Mouse (Mus musculus): Measurements from ENCODE around the gene Baz2b. TPM values are rescaled to one million over a fixed set of nuclear protein-coding genes. Genes with fewer than 3 reads are reported as not detected.

Baz2b gene
- polyA plus RNA-seq, 1 experiment, result 17.1 TPM

GRCm38 (mm10) chr2:60173190-60173589, 36.4 kb downstream of the Baz2b start:
- Histone ChIP-seq H3K4me1 (peaks cover 20% of the 10 kb centered on the region), H3K9me3 (peaks cover 14% of the 10 kb centered on the region), H3K27me3 (replicated peaks) (no peaks in the 10 kb centered on the region), H3K4me3 (replicated peaks) (no peak overlapping the region), H3K36me3 (replicated peaks; ENCODE audit: low read length) (peaks cover 3% of the 10 kb centered on the region)
- TF ChIP-seq GATA1 (IDR thresholded peaks at IDR 0.05; ENCODE audit: borderline replicate concordance, low read length) (no peak), FLI1 (IDR thresholded peaks at IDR 0.05; ENCODE audit: low read length) (no peak)

DNA sequence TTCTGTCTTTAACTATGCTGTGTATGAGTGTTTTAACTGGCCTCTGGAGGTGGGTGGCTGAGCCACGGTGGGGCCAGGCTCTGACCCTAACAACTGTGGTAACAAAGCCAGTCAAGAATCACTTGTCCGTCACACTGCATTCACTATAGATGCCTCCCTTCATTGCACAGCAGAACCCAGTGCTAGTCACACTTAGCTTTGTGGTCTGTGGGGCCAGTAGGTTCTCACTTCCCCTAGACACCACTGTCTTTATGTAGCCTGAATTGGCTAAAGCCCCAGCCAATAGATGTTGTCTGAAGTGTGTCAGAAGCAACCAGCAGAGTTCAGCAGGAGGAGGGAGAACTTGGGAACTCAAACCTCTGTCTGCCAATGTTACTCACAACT, 37.1 kb downstream of the Baz2b start:
- TF ChIP-seq FLI1 (IDR thresholded peaks at IDR 0.05; ENCODE audit: low read length), result no peak
- TF ChIP-seq GATA1 (IDR thresholded peaks at IDR 0.05; ENCODE audit: borderline replicate concordance, low read length), result no peak
- Histone ChIP-seq H3K27me3 (replicated peaks) (no peaks in the 10 kb centered on the region), H3K4me1 (peaks cover 20% of the 10 kb centered on the region), H3K36me3 (replicated peaks; ENCODE audit: low read length) (peaks cover 3% of the 10 kb centered on the region), H3K4me3 (replicated peaks) (peak overlapping the region; percentile 54), H3K9me3 (peaks cover 14% of the 10 kb centered on the region)

DNA sequence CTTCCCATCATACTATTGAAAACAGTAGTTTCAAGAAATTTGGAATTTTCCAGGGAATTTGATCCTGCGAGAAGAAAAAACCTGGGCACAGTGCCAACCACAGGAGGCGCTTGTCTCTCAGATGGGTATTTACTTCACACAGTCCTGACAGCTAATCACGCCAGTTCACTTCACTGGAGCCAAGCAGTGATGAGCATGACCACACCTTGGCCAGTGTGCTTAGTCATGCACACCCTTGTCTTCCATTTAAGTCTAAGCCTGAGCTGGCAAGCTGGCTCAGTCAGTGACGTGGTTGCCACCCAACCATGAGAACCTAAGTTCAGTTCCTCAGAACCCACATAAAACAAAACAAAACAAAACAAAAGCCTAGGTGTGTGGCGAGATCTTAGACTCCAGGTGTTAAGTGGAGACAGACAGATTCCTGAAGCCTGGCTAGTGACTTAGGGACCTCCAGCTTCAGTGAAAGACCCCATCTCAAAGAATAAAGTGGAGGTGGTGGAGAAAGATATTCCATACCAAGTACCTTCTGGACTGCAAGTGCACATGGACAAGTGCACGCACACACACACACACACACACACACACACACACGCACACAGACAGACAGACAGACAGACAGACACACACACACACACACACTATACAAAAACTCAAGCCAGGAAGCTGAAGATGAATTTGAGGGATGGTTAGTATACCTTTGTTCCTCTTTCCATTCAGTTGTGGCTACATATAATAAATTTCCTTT, 37.7 kb downstream of the Baz2b start:
- Histone ChIP-seq H3K27me3 (replicated peaks) (no peaks in the 10 kb centered on the region), H3K4me1 (peaks cover 20% of the 10 kb centered on the region), H3K36me3 (replicated peaks; ENCODE audit: low read length) (peaks cover 3% of the 10 kb centered on the region), H3K9me3 (peaks cover 14% of the 10 kb centered on the region), H3K4me3 (replicated peaks) (peak overlapping the region; percentile 69)
- TF ChIP-seq GATA1 (IDR thresholded peaks at IDR 0.05; ENCODE audit: borderline replicate concordance, low read length) (no peak), FLI1 (IDR thresholded peaks at IDR 0.05; ENCODE audit: low read length) (no peak)

DNA sequence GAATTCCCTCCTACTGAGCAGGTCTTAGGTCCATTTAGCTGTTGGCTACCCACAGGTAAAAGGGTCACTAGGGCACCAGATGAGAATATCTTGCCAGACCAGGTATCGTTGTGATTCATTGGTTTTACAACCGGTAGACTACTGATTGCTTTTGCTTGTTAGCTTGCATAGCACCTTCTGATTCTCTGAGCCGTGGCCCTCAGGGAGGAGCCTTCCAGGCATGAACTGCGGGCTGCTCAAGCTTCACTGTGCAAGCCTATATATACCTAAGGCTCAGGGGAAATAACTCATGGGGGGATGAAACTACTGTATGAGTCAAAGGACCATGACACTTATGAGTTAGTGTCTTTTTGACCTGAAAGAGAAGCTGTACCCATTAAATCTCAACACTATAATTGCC, 42.8 kb downstream of the Baz2b start:
- TF ChIP-seq GATA1 (IDR thresholded peaks at IDR 0.05; ENCODE audit: borderline replicate concordance, low read length), result no peak
- no peak for TF ChIP-seq FLI1 (IDR thresholded peaks at IDR 0.05; ENCODE audit: low read length)
- peaks cover 6% of the 10 kb centered on the region for H3K9me3 ChIP-seq
- no peaks in the 10 kb centered on the region for H3K27me3 ChIP-seq (replicated peaks)
- peaks cover 10% of the 10 kb centered on the region for H3K4me1 ChIP-seq
- H3K36me3 ChIP-seq (replicated peaks; ENCODE audit: low read length), result peaks cover 3% of the 10 kb centered on the region
- H3K4me3 ChIP-seq (replicated peaks), result no peak overlapping the region

DNA sequence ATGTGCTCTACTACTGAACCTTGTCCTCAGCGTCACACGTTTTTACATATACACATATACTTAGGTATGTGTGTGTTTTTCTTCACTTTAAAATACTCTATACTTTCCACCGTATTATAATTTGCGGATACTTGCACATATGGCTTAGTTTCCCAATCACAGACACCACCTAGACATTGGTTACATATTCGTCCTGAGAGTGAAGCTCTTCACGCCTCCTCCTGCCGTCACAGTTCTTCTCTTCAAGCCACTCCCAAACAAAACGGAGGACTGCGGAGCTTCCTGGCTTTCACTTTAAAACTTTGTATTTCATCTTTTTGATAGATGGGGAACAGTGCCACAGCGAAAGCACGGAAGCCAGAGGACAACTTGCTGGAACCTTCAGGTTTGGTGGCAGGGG, 44.0 kb downstream of the Baz2b start:
- H3K9me3 ChIP-seq, result peaks cover 6% of the 10 kb centered on the region
- no peak overlapping the region for H3K4me3 ChIP-seq (replicated peaks)
- TF ChIP-seq GATA1 (IDR thresholded peaks at IDR 0.05; ENCODE audit: borderline replicate concordance, low read length) (no peak), FLI1 (IDR thresholded peaks at IDR 0.05; ENCODE audit: low read length) (no peak)
- peaks cover 3% of the 10 kb centered on the region for H3K36me3 ChIP-seq (replicated peaks; ENCODE audit: low read length)
- no peaks in the 10 kb centered on the region for H3K27me3 ChIP-seq (replicated peaks)
- H3K4me1 ChIP-seq, result peaks cover 8% of the 10 kb centered on the region

GRCm38 (mm10) chr2:60163744-60164143, 45.9 kb downstream of the Baz2b start:
- Histone ChIP-seq H3K9me3 (no peaks in the 10 kb centered on the region), H3K4me3 (replicated peaks) (no peak overlapping the region), H3K36me3 (replicated peaks; ENCODE audit: low read length) (no peaks in the 10 kb centered on the region), H3K4me1 (peaks cover 8% of the 10 kb centered on the region), H3K27me3 (replicated peaks) (no peaks in the 10 kb centered on the region)
- TF ChIP-seq FLI1 (IDR thresholded peaks at IDR 0.05; ENCODE audit: low read length) (no peak), GATA1 (IDR thresholded peaks at IDR 0.05; ENCODE audit: borderline replicate concordance, low read length) (no peak)

- Histone ChIP-seq H3K9me3 (no peaks in the 10 kb centered on the region), H3K36me3 (replicated peaks; ENCODE audit: low read length) (no peaks in the 10 kb centered on the region), H3K4me3 (replicated peaks) (no peak overlapping the region), H3K27me3 (replicated peaks) (no peaks in the 10 kb centered on the region), H3K4me1 (peaks cover 22% of the 10 kb centered on the region)
- TF ChIP-seq GATA1 (IDR thresholded peaks at IDR 0.05; ENCODE audit: borderline replicate concordance, low read length), result no peak
These were observed 57.2 kb downstream of the Baz2b start for GRCm38 (mm10) chr2:60152481-60152880.

DNA sequence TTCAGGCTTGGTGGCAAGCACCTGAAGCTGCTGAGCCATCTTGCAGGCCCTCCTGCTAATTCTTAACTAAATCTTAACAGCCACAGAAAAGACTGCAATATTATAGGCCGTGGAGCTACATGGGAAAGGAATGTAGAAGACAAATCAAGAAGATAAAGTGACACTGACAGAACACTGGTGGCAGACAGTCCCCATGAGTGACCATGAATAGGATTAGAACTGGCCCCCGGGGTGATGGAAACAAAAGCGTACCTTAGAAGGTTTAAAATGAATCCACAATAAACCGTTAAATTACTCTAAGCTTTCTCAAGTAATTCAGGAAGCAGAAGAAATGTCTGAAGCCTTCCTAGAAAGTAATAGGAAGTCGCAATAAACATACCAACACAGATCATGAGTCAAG, 61.0 kb downstream of the Baz2b start:
- Histone ChIP-seq H3K9me3 (no peaks in the 10 kb centered on the region), H3K4me3 (replicated peaks) (no peak overlapping the region), H3K4me1 (peaks cover 39% of the 10 kb centered on the region), H3K36me3 (replicated peaks; ENCODE audit: low read length) (no peaks in the 10 kb centered on the region), H3K27me3 (replicated peaks) (no peaks in the 10 kb centered on the region)
- TF ChIP-seq FLI1 (IDR thresholded peaks at IDR 0.05; ENCODE audit: low read length), result no peak
- no peak for TF ChIP-seq GATA1 (IDR thresholded peaks at IDR 0.05; ENCODE audit: borderline replicate concordance, low read length)

GRCm38 (mm10) chr2:60147428-60147827, 62.2 kb downstream of the Baz2b start:
- peaks cover 52% of the 10 kb centered on the region for H3K4me1 ChIP-seq
- TF ChIP-seq FLI1 (IDR thresholded peaks at IDR 0.05; ENCODE audit: low read length), result no peak
- no peak for TF ChIP-seq GATA1 (IDR thresholded peaks at IDR 0.05; ENCODE audit: borderline replicate concordance, low read length)
- H3K9me3 ChIP-seq, result no peaks in the 10 kb centered on the region
- no peaks in the 10 kb centered on the region for H3K27me3 ChIP-seq (replicated peaks)
- no peaks in the 10 kb centered on the region for H3K36me3 ChIP-seq (replicated peaks; ENCODE audit: low read length)
- H3K4me3 ChIP-seq (replicated peaks), result no peak overlapping the region

- no peaks in the 10 kb centered on the region for H3K9me3 ChIP-seq
- no peaks in the 10 kb centered on the region for H3K36me3 ChIP-seq (replicated peaks; ENCODE audit: low read length)
- peaks cover 67% of the 10 kb centered on the region for H3K4me1 ChIP-seq
- no peak overlapping the region for H3K4me3 ChIP-seq (replicated peaks)
- H3K27me3 ChIP-seq (replicated peaks), result no peaks in the 10 kb centered on the region
- TF ChIP-seq FLI1 (IDR thresholded peaks at IDR 0.05; ENCODE audit: low read length) (no peak), GATA1 (IDR thresholded peaks at IDR 0.05; ENCODE audit: borderline replicate concordance, low read length) (no peak)
These were observed 63.9 kb downstream of the Baz2b start for GRCm38 (mm10) chr2:60145742-60146141.

Measured in megakaryocyte, embryonic 14.5 days (primary cell).